Comparison of ENCODE assay signal across 23 mouse cellular contexts in genomic region chr13:44235236-44235635, GRCm38 (mm10).
DNase-seq lines count a peak whose midpoint lies in the region; ATAC-seq and TF ChIP-seq lines count a peak whose summit lies in the region.
"Had no signal": no experiment of that assay in that cellular context is flagged by ENCODE, and none has a peak within 500 bp of the region (broad histone marks: within the 10 kb centered on the region; RNA-seq: fewer than 3 reads in every experiment).

No protein-coding gene starts in this region.

- H3K27ac ChIP-seq in layer of hippocampus, adult 2 months, result no peak overlapping the region
- H3K27ac ChIP-seq: embryonic facial prominence, embryonic 15.5 days; hindbrain, embryonic 10.5 days; hindbrain, embryonic 14.5 days had no signal

- DNase-seq in frontal cortex, postnatal 14 days (ENCODE audit: low spot score in 2 of 2), result no peak
- peak; percentile 22 for DNase-seq in left cerebral cortex, adult 11 months (ENCODE audit: low spot score)
- DNase-seq in left cerebral cortex, postnatal 10 days (ENCODE audit: extremely low spot score in 1 of 2, low spot score in 2 of 2), result no peak
- peak; percentile 40 to 47 for DNase-seq in right cerebral cortex, postnatal 10 days (ENCODE audit: low spot score in 2 of 2)
- DNase-seq in right cerebral cortex, postnatal 14 days, result no peak
- DNase-seq in brain, adult 2 months (ENCODE audit: low read depth, low spot score), result peak; percentile 81
- DNase-seq in layer of hippocampus, adult 2 months (ENCODE audit: low spot score in 2 of 2), result no peak
- DNase-seq: adrenal gland, adult 8-10 months; adrenal gland, postnatal 36 days; B cell, adult 2 months; cerebellum, adult 11 months; cerebellum, adult 8-10 months; cerebellum, postnatal 14 days; embryo, embryonic 11 days had no signal

- no peak for TF ChIP-seq CTCF in layer of hippocampus, adult 2 months (conservative IDR thresholded peaks at IDR 0.05)

- ATAC-seq in frontal cortex, adult (ENCODE audit: low TSS enrichment), result peak; percentile 80
- ATAC-seq: CD4-positive, CD25-positive, alpha-beta regulatory T cell, adult 4 months; forebrain, embryonic 14.5 days had no signal

- H3K4me3 ChIP-seq in layer of hippocampus, adult 2 months, result no peak overlapping the region
- H3K4me3 ChIP-seq: embryonic facial prominence, embryonic 15.5 days; erythroblast, embryonic 14.5 days; forebrain, embryonic 10.5 days; heart, embryonic 15.5 days; hindbrain, embryonic 10.5 days had no signal

- intact Hi-C loops in left cerebral cortex, postnatal 10 days (cut with DNase I), result no loop called here

Comparison
In these comparisons a context has a peak if more than half of its experiments do, and no peak if none do; other contexts are left out.
1. DNase-seq: peak in left cerebral cortex, adult 11 months (single experiment), right cerebral cortex, postnatal 10 days (2 of 2) and brain, adult 2 months (single experiment); none in frontal cortex, postnatal 14 days (0 of 2), left cerebral cortex, postnatal 10 days (0 of 2), right cerebral cortex, postnatal 14 days (single experiment) and layer of hippocampus, adult 2 months (0 of 2).